In the genomic region with DNA sequence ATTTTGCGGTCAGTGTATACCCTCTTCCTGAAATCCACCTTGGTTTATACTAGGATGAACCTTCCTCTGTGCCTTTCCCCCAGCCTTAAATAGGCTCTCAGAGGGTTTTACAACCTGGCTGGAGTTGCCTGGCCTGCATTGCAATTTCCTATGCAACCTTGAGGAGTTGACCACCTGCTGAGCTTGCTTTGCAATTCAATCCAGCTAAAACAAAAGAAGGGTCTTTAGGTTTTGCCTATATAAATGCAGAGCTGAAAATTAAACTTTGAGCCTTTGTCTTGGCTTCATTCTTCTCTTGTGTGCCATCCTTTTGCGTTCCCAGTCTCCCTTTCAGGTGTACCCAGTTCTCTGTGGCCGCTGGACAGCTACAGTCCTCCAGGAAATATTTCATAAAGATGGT, we compare ENCODE assay signal across 30 mouse cellular contexts. TPM values are rescaled to one million over a fixed set of nuclear protein-coding genes. Genes with fewer than 3 reads are reported as not detected.
"Had no signal": no experiment of that assay in that cellular context is flagged by ENCODE, and none has a peak within 500 bp of the region (broad histone marks: within the 10 kb centered on the region; RNA-seq: fewer than 3 reads in every experiment).

No protein-coding gene starts in this region.

- H3K27ac ChIP-seq: embryonic facial prominence, embryonic 10.5 days; embryonic facial prominence, embryonic 12.5 days; embryonic facial prominence, embryonic 13.5 days; embryonic facial prominence, embryonic 15.5 days; forebrain, embryonic 10.5 days; forebrain, embryonic 12.5 days; forebrain, embryonic 13.5 days; forebrain, embryonic 15.5 days; gastrocnemius, adult 2 months; heart, adult 2 months had no signal

- DNase-seq: cerebellum, adult 9-11 months; cerebellum, postnatal 10 days; cerebellum, postnatal 14 days; cerebellum, postnatal 25 days; cerebellum, postnatal 36 days; embryo, embryonic 11 days; forebrain, postnatal 0 days; gastrocnemius, adult 2 months; gastrocnemius, postnatal 10 days; gastrocnemius, postnatal 14 days; gastrocnemius, postnatal 25 days; gastrocnemius, postnatal 36 days; heart, adult 18-20 months; heart, adult 2 months had no signal

- H3K9me3 ChIP-seq: embryonic facial prominence, embryonic 10.5 days; embryonic facial prominence, embryonic 12.5 days; embryonic facial prominence, embryonic 15.5 days; forebrain, embryonic 10.5 days; forebrain, embryonic 12.5 days; forebrain, embryonic 13.5 days; forebrain, embryonic 15.5 days had no signal

- H3K4me1 ChIP-seq: embryonic facial prominence, embryonic 10.5 days; embryonic facial prominence, embryonic 12.5 days; embryonic facial prominence, embryonic 13.5 days; embryonic facial prominence, embryonic 15.5 days; forebrain, embryonic 12.5 days; forebrain, embryonic 15.5 days had no signal

- H3K4me3 ChIP-seq: embryonic facial prominence, embryonic 10.5 days; embryonic facial prominence, embryonic 12.5 days; embryonic facial prominence, embryonic 13.5 days; embryonic facial prominence, embryonic 15.5 days; erythroblast, embryonic 14.5 days; forebrain, embryonic 10.5 days; forebrain, embryonic 12.5 days; forebrain, embryonic 13.5 days; forebrain, embryonic 15.5 days; gastrocnemius, adult 2 months; heart, adult 2 months had no signal

- ATAC-seq: forebrain, embryonic 13.5 days; forebrain, embryonic 14.5 days; forebrain, embryonic 15.5 days; forebrain, embryonic 16.5 days; forebrain, postnatal 0 days had no signal

- H3K27me3 ChIP-seq: embryonic facial prominence, embryonic 12.5 days; embryonic facial prominence, embryonic 13.5 days; embryonic facial prominence, embryonic 15.5 days; forebrain, embryonic 12.5 days; forebrain, embryonic 13.5 days; forebrain, embryonic 15.5 days had no signal

- H3K4me2 ChIP-seq: embryonic facial prominence, embryonic 12.5 days; embryonic facial prominence, embryonic 13.5 days; embryonic facial prominence, embryonic 15.5 days; forebrain, embryonic 12.5 days; forebrain, embryonic 13.5 days; forebrain, embryonic 15.5 days had no signal

- H3K9ac ChIP-seq: embryonic facial prominence, embryonic 12.5 days; embryonic facial prominence, embryonic 13.5 days; embryonic facial prominence, embryonic 15.5 days; forebrain, embryonic 12.5 days; forebrain, embryonic 13.5 days; forebrain, embryonic 15.5 days; forebrain, postnatal 0 days had no signal

- H3K36me3 ChIP-seq: embryonic facial prominence, embryonic 10.5 days; embryonic facial prominence, embryonic 12.5 days; embryonic facial prominence, embryonic 13.5 days; embryonic facial prominence, embryonic 15.5 days; forebrain, embryonic 10.5 days; forebrain, embryonic 12.5 days; forebrain, embryonic 15.5 days had no signal

RNA-seq across cellular contexts. Expression of gene Phyhipl, which starts 53.0 kb away (rescaled TPM):
- total RNA-seq: common myeloid progenitor, adult 5-6 weeks; gastrocnemius, adult 18-20 months; gastrocnemius, adult 2 months; gastrocnemius, adult 8-10 months; gastrocnemius, postnatal 36 days; granulocyte monocyte progenitor cell, adult 5-6 weeks; heart, adult 18-20 months; heart, adult 2 months; heart, adult 8-10 months had no signal
- polyA plus RNA-seq: erythroblast, embryonic 14.5 days had no signal
